Mouse (Mus musculus) hindbrain, embryonic 13.5 days (tissue): ENCODE results near the gene Dctn5. TPM values are rescaled to one million over a fixed set of nuclear protein-coding genes. Genes with fewer than 3 reads are reported as not detected.

Experiments used
- ATAC-seq: fragments of 200-750 bp; cut with Nextera tagmentation; 2 replicates; pipeline ENCODE4 v1.8.0; 2017; ENCODE audit warnings: moderate TSS enrichment; ENCODE audit not compliant: low FRiP score
- H3K27ac ChIP-seq: fragments of 300-500 bp; sonication (generic); 2 replicates; pipeline ENCODE4 v1.5.1; 2015; ENCODE audit warnings: inconsistent platforms, mild to moderate bottlenecking, moderate library complexity
- H3K27me3 ChIP-seq: fragments of 300-500 bp; sonication (generic); 2 replicates; pipeline ENCODE4 v1.6.1; 2015; ENCODE audit warnings: mild to moderate bottlenecking, inconsistent platforms
- H3K36me3 ChIP-seq: fragments of 300-500 bp; sonication (generic); 2 replicates; pipeline ENCODE4 v1.6.1; 2015; ENCODE audit warnings: mild to moderate bottlenecking, inconsistent platforms
- H3K4me1 ChIP-seq: fragments of 300-500 bp; sonication (generic); replicated peaks from 2 replicates; pipeline ENCODE4 v1.6.1; 2015; ENCODE audit warnings: inconsistent platforms
- H3K4me2 ChIP-seq: fragments of 300-500 bp; sonication (generic); 2 replicates; pipeline ENCODE4 v1.6.1; 2015; ENCODE audit warnings: inconsistent platforms, mild to moderate bottlenecking, moderate library complexity
- H3K4me3 ChIP-seq: fragments of 300-500 bp; sonication (generic); 2 replicates; pipeline ENCODE4 v1.5.1; 2015; ENCODE audit warnings: mild to moderate bottlenecking, inconsistent platforms
- H3K9ac ChIP-seq: fragments of 300-500 bp; sonication (generic); 2 replicates; pipeline ENCODE4 v1.6.1; 2015; ENCODE audit warnings: mild to moderate bottlenecking, inconsistent platforms
- H3K9me3 ChIP-seq: fragments of 300-500 bp; sonication (generic); 2 replicates; pipeline ENCODE4 v1.6.1; 2016; ENCODE audit warnings: inconsistent platforms
- WGBS: fragments of 180-500 bp; shearing (Covaris S2); methylation state at CpG from one replicate; pipeline ENCODE4 v1.1.7; 2015; 5-methylcytosine and 5-hydroxymethylcytosine counted together
- polyA plus RNA-seq: library from polyadenylated mRNA; unstranded; fragments of >200 nt; fragmentation: Nextera tagmentation; extraction: Ambion mirVana; gene quantifications from 2 replicates; pipeline ENCODE4 v1.2.1, GENCODE M21; 2015

Dctn5 gene
- polyA plus RNA-seq, 1 experiment from 2014 or later: 162 TPM

GRCm38 (mm10) chr7:122131834-122132233 is 1.0 kb upstream of the Dctn5 start:
- Histone ChIP-seq H3K27me3 (no peaks in the 10 kb centered on the region), H3K36me3 (peaks cover 36% of the 10 kb centered on the region), H3K9me3 (no peaks in the 10 kb centered on the region), H3K9ac (no peak overlapping the region), H3K4me1 (peaks cover 14% of the 10 kb centered on the region), H3K4me3 (peak overlapping the region; percentile 94), H3K4me2 (peak overlapping the region; percentile 94), H3K27ac (no peak overlapping the region)
- ATAC-seq: no peak

- H3K4me2 ChIP-seq: peak overlapping the region; percentile 94
- no peaks in the 10 kb centered on the region for H3K9me3 ChIP-seq
- peak overlapping the region; percentile 81 for H3K27ac ChIP-seq
- H3K4me1 ChIP-seq: peaks cover 14% of the 10 kb centered on the region
- peaks cover 38% of the 10 kb centered on the region for H3K36me3 ChIP-seq
- WGBS: 22% methylated on average over 8 of the region's 8 CpGs
- no peak; the same call in 1 of the 2 replicates for ATAC-seq
- peak overlapping the region; percentile 94 for H3K9ac ChIP-seq
- H3K27me3 ChIP-seq: no peaks in the 10 kb centered on the region
- peak overlapping the region; percentile 94 for H3K4me3 ChIP-seq
Observed at GRCm38 (mm10) chr7:122133338-122133625, 441 bp downstream of the Dctn5 start.

GRCm38 (mm10) chr7:122135070-122135469 is 2.2 kb downstream of the Dctn5 start:
- 75% methylated on average over 10 of the region's 10 CpGs for WGBS
- no peak overlapping the region for H3K4me3 ChIP-seq
- ATAC-seq: no peak
- peaks cover 56% of the 10 kb centered on the region for H3K36me3 ChIP-seq
- no peak overlapping the region for H3K9ac ChIP-seq
- H3K4me2 ChIP-seq: no peak overlapping the region
- H3K9me3 ChIP-seq: no peaks in the 10 kb centered on the region
- H3K27me3 ChIP-seq: no peaks in the 10 kb centered on the region
- no peak overlapping the region for H3K27ac ChIP-seq
- peaks cover 14% of the 10 kb centered on the region for H3K4me1 ChIP-seq

GRCm38 (mm10) chr7:122137071-122137470 is 4.2 kb downstream of the Dctn5 start:
- no peak overlapping the region for H3K27ac ChIP-seq
- no peaks in the 10 kb centered on the region for H3K27me3 ChIP-seq
- no peak for ATAC-seq
- no peaks in the 10 kb centered on the region for H3K9me3 ChIP-seq
- no peak overlapping the region for H3K9ac ChIP-seq
- peaks cover 75% of the 10 kb centered on the region for H3K36me3 ChIP-seq
- no peak overlapping the region for H3K4me2 ChIP-seq
- H3K4me3 ChIP-seq: no peak overlapping the region
- peaks cover 13% of the 10 kb centered on the region for H3K4me1 ChIP-seq

- H3K9ac ChIP-seq: no peak overlapping the region
- H3K4me1 ChIP-seq: peaks cover 9% of the 10 kb centered on the region
- no peaks in the 10 kb centered on the region for H3K9me3 ChIP-seq
- H3K27ac ChIP-seq: no peak overlapping the region
- ATAC-seq: no peak
- peaks cover 84% of the 10 kb centered on the region for H3K36me3 ChIP-seq
- H3K4me3 ChIP-seq: no peak overlapping the region
- no peaks in the 10 kb centered on the region for H3K27me3 ChIP-seq
- 98% methylated on average over 5 of the region's 5 CpGs for WGBS
- H3K4me2 ChIP-seq: no peak overlapping the region
Observed at GRCm38 (mm10) chr7:122138190-122138589, 5.3 kb downstream of the Dctn5 start.

GRCm38 (mm10) chr7:122140991-122141390 is 8.2 kb downstream of the Dctn5 start:
- Histone ChIP-seq H3K27me3 (no peaks in the 10 kb centered on the region), H3K4me3 (no peak overlapping the region), H3K4me2 (no peak overlapping the region), H3K9me3 (no peaks in the 10 kb centered on the region), H3K36me3 (peaks cover 94% of the 10 kb centered on the region), H3K9ac (no peak overlapping the region), H3K27ac (no peak overlapping the region), H3K4me1 (no peaks in the 10 kb centered on the region)
- no peak for ATAC-seq

GRCm38 (mm10) chr7:122152473-122152872 is 19.6 kb downstream of the Dctn5 start:
- H3K27me3 ChIP-seq: no peaks in the 10 kb centered on the region
- no peak for ATAC-seq
- WGBS: 91% methylated on average over 4 of the region's 4 CpGs

GRCm38 (mm10) chr7:122158488-122158887 is 25.6 kb downstream of the Dctn5 start:
- Histone ChIP-seq H3K4me1 (peaks cover 40% of the 10 kb centered on the region), H3K27me3 (no peaks in the 10 kb centered on the region), H3K27ac (peak overlapping the region; percentile 79; the same call in 1 of the 2 replicates), H3K9ac (peak overlapping the region; percentile 82), H3K4me3 (peak overlapping the region; percentile 71), H3K9me3 (no peaks in the 10 kb centered on the region), H3K36me3 (peaks cover 7% of the 10 kb centered on the region), H3K4me2 (peak overlapping the region; percentile 98)
- WGBS: 7% methylated on average over 13 of the region's 13 CpGs
- no peak for ATAC-seq

More at GRCm38 (mm10) chr7:122152473-122152872, 19.6 kb downstream of the Dctn5 start:
- Histone ChIP-seq H3K4me3 (no peak overlapping the region), H3K4me2 (no peak overlapping the region), H3K27ac (no peak overlapping the region), H3K9ac (no peak overlapping the region), H3K9me3 (no peaks in the 10 kb centered on the region), H3K4me1 (peaks cover 3% of the 10 kb centered on the region; the same call in 1 of the 2 replicates), H3K36me3 (peaks cover 39% of the 10 kb centered on the region)

GRCm38 (mm10) chr7:122158915-122159902 is 26.4 kb downstream of the Dctn5 start, which contains the start of gene Plk1:
TSS of gene Plk1 (plus strand) at chr7:122159439.
- under 1% methylated on average over 63 of the region's 63 CpGs for WGBS

GRCm38 (mm10) chr7:122160037-122160436 is 27.2 kb downstream of the Dctn5 start:
- Histone ChIP-seq H3K27me3 (no peaks in the 10 kb centered on the region), H3K4me2 (peak overlapping the region; percentile 98), H3K36me3 (peaks cover 14% of the 10 kb centered on the region), H3K9me3 (no peaks in the 10 kb centered on the region), H3K4me3 (peak overlapping the region; percentile 71), H3K4me1 (peaks cover 40% of the 10 kb centered on the region), H3K9ac (peak overlapping the region; percentile 82), H3K27ac (no peak overlapping the region)
- 1% methylated on average over 12 of the region's 12 CpGs for WGBS
- ATAC-seq: no peak

More at GRCm38 (mm10) chr7:122158915-122159902, 26.4 kb downstream of the Dctn5 start, which contains the start of gene Plk1:
- H3K4me1 ChIP-seq: peaks cover 40% of the 10 kb centered on the region
- H3K4me2 ChIP-seq: peak within 1 kb of the TSS; percentile 98
- no peaks in the 10 kb centered on the region for H3K9me3 ChIP-seq
- H3K36me3 ChIP-seq: peaks cover 9% of the 10 kb centered on the region
- H3K4me3 ChIP-seq: peak within 1 kb of the TSS; percentile 71
- H3K27ac ChIP-seq: peak within 1 kb of the TSS; percentile 79; the same call in 1 of the 2 replicates
- peak within 1 kb of the TSS; percentile 82 for H3K9ac ChIP-seq
- peak; percentile 92 for ATAC-seq
- H3K27me3 ChIP-seq: no peaks in the 10 kb centered on the region

- Histone ChIP-seq H3K4me2 (no peak overlapping the region), H3K9ac (no peak overlapping the region), H3K27me3 (no peaks in the 10 kb centered on the region), H3K4me3 (no peak overlapping the region), H3K27ac (no peak overlapping the region), H3K4me1 (peaks cover 24% of the 10 kb centered on the region), H3K9me3 (no peaks in the 10 kb centered on the region), H3K36me3 (peaks cover 32% of the 10 kb centered on the region)
- no peak for ATAC-seq
- WGBS: 95% methylated on average over 8 of the region's 8 CpGs
Observed at GRCm38 (mm10) chr7:122163766-122164165, 30.9 kb downstream of the Dctn5 start.

- no peaks in the 10 kb centered on the region; the same call in 1 of the 2 replicates for H3K4me1 ChIP-seq
- 88% methylated on average over 7 of the region's 7 CpGs for WGBS
- ATAC-seq: no peak
- H3K27me3 ChIP-seq: no peaks in the 10 kb centered on the region
- H3K4me2 ChIP-seq: no peak overlapping the region
- no peak overlapping the region for H3K4me3 ChIP-seq
- H3K9me3 ChIP-seq: no peaks in the 10 kb centered on the region
- no peak overlapping the region; the same call in 1 of the 2 replicates for H3K9ac ChIP-seq
- peaks cover 46% of the 10 kb centered on the region for H3K36me3 ChIP-seq
- H3K27ac ChIP-seq: no peak overlapping the region
Observed at GRCm38 (mm10) chr7:122167203-122167602, 34.4 kb downstream of the Dctn5 start.
